Mouse (Mus musculus) liver, adult 2 months (tissue): ENCODE measurements around the gene Klhl23. TPM values are rescaled to one million over a fixed set of nuclear protein-coding genes. Genes with fewer than 3 reads are reported as not detected.
"Not testable (repeated sequence)": the region's sequence is repeated elsewhere in the genome, so short reads cannot be mapped to it uniquely, and the experiment has no call there.

Experiments used
- DNase-seq: peaks from one replicate; pipeline ENCODE4 v3.0.0-alpha.2; 2011; ENCODE audit warnings: low read depth, low spot score; ENCODE audit errors: extremely low read depth
- H3K27ac ChIP-seq: fragments of 200-500 bp; replicated peaks from 2 replicates; pipeline ENCODE4 v1.5.1; 2012; ENCODE audit warnings: low read depth, mild to moderate bottlenecking, control low read depth, inconsistent platforms, low read length; ENCODE audit not compliant: insufficient read depth
- H3K27me3 ChIP-seq: fragments of 200-500 bp; 2 replicates; pipeline ENCODE4 v1.6.1; 2012; ENCODE audit warnings: mild to moderate bottlenecking, moderate library complexity, low read length, inconsistent platforms; ENCODE audit not compliant: control insufficient read depth, insufficient read depth
- H3K36me3 ChIP-seq: fragments of 200-500 bp; 2 replicates; pipeline ENCODE4 v1.6.1; 2012; ENCODE audit warnings: low read length, inconsistent platforms; ENCODE audit not compliant: control insufficient read depth, insufficient read depth
- H3K4me1 ChIP-seq: fragments of 200-500 bp; 2 replicates; pipeline ENCODE4 v1.6.1; 2011; ENCODE audit warnings: low read length; ENCODE audit not compliant: control insufficient read depth, insufficient read depth
- H3K4me3 ChIP-seq: fragments of 200-500 bp; 2 replicates; pipeline ENCODE4 v1.5.1; 2011; ENCODE audit warnings: low read depth, mild to moderate bottlenecking, control low read depth, low read length, moderate library complexity; ENCODE audit not compliant: insufficient read depth
- H3K79me2 ChIP-seq: fragments of 200-500 bp; 2 replicates; pipeline ENCODE4 v1.6.1; 2012; ENCODE audit warnings: inconsistent platforms, mild to moderate bottlenecking, low read length, moderate library complexity; ENCODE audit not compliant: control insufficient read depth, insufficient read depth
- H3K9ac ChIP-seq: fragments of 200-500 bp; 2 replicates; pipeline ENCODE4 v1.6.1; 2012; ENCODE audit warnings: low read depth, mild to moderate bottlenecking, control low read depth, inconsistent platforms, low read length
- CTCF ChIP-seq: fragments of 200-500 bp; IDR thresholded peaks from 2 replicates; pipeline ENCODE4 v1.5.1; 2011; ENCODE audit warnings: low read depth, low read length, control low read depth
- POLR2A ChIP-seq: fragments of 200-500 bp; IDR thresholded peaks from 2 replicates; pipeline ENCODE4 v1.6.1; 2011; ENCODE audit warnings: low read length, control low read depth; ENCODE audit not compliant: insufficient read depth; ENCODE audit errors: extremely low read depth
- WGBS: fragments of 180-500 bp; shearing (Covaris S2); methylation state at CpG from one replicate; pipeline ENCODE4 v1.1.7; 2018; 5-methylcytosine and 5-hydroxymethylcytosine counted together
- polyA plus RNA-seq: library from polyadenylated mRNA; depleted of rRNA; stranded (reverse); fragments of >200 nt; gene quantifications from 2 replicates; pipeline ENCODE4 v1.2.3, GENCODE M21; 2012
- total RNA-seq: library from RNA; depleted of rRNA; stranded (reverse); fragments of >200 nt; gene quantifications from 2 replicates; pipeline ENCODE4 v1.2.3, GENCODE M21; 2014

The Klhl23 gene
- total and polyA plus RNA-seq, 2 experiments = 0.46 to 1.5 TPM

GRCm38 (mm10) chr2:69810169-69810568, 11.6 kb upstream of the Klhl23 start:
- TF ChIP-seq CTCF (no peak), POLR2A (no peak)
- Histone ChIP-seq H3K9ac (no peak overlapping the region), H3K27me3 (no peaks in the 10 kb centered on the region), H3K36me3 (no peaks in the 10 kb centered on the region), H3K4me1 (no peaks in the 10 kb centered on the region), H3K27ac (no peak overlapping the region), H3K79me2 (no peaks in the 10 kb centered on the region), H3K4me3 (no peak overlapping the region)
- DNase-seq = no peak
- WGBS = 79% methylated on average over 15 of the region's 15 CpGs

- DNase-seq, H3K9ac ChIP-seq, H3K79me2 ChIP-seq, H3K27me3 ChIP-seq, H3K36me3 ChIP-seq, H3K4me1 ChIP-seq, H3K4me3 ChIP-seq, H3K27ac ChIP-seq: not testable (repeated sequence)
- WGBS = 64% methylated on average over 7 of the region's 7 CpGs
Observed at GRCm38 (mm10) chr2:69811349-69811748, 10.4 kb upstream of the Klhl23 start.

GRCm38 (mm10) chr2:69816575-69816974, 5.2 kb upstream of the Klhl23 start:
- no peaks in the 10 kb centered on the region for H3K4me1 ChIP-seq
- no peak overlapping the region for H3K27ac ChIP-seq
- no peaks in the 10 kb centered on the region for H3K36me3 ChIP-seq
- no peak overlapping the region for H3K4me3 ChIP-seq
- DNase-seq = no peak
- H3K27me3 ChIP-seq = no peaks in the 10 kb centered on the region
- no peaks in the 10 kb centered on the region for H3K79me2 ChIP-seq
- no peak overlapping the region for H3K9ac ChIP-seq
- no peak for TF ChIP-seq CTCF
- TF ChIP-seq POLR2A = no peak
- WGBS = 55% methylated on average over 5 of the region's 5 CpGs

GRCm38 (mm10) chr2:69818350-69819085, 3.2 kb upstream of the Klhl23 start:
- H3K4me1 ChIP-seq = no peaks in the 10 kb centered on the region
- DNase-seq = no peak
- TF ChIP-seq CTCF (no peak), POLR2A (no peak)
- no peaks in the 10 kb centered on the region for H3K36me3 ChIP-seq
- H3K27me3 ChIP-seq = peaks cover 9% of the 10 kb centered on the region
- no peak overlapping the region for H3K9ac ChIP-seq
- H3K27ac ChIP-seq = no peak overlapping the region
- no peaks in the 10 kb centered on the region for H3K79me2 ChIP-seq
- no peak overlapping the region for H3K4me3 ChIP-seq
- WGBS = 82% methylated on average over 9 of the region's 9 CpGs

DNA sequence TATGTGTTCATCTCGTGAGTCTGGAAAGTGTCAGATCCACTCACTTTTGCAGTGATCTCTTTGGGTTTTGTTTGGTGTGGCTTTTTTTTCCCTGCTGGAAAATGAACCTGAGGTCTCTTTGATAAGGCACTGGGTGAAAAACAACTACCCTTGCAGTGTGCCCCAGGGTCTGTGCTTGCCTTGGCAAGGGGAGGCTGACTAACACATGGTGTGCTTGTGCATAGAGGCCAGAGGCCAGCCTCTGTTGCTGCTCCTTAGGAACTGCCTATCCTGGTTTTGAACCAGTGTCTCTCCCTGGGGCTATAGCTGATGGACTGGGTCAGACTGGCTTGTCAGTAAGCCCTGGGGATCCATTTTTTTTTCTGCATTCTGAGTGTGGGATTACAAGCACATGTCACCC, 1.5 kb upstream of the Klhl23 start:
- Histone ChIP-seq H3K4me3 (no peak overlapping the region), H3K79me2 (no peaks in the 10 kb centered on the region), H3K4me1 (no peaks in the 10 kb centered on the region), H3K27me3 (peaks cover 9% of the 10 kb centered on the region), H3K9ac (no peak overlapping the region), H3K27ac (no peak overlapping the region), H3K36me3 (no peaks in the 10 kb centered on the region)
- WGBS = 64% methylated on average over 1 of the region's 1 CpGs
- no peak for DNase-seq
- TF ChIP-seq CTCF (no peak), POLR2A (no peak)

- H3K4me3 ChIP-seq = peak overlapping the region; percentile 82
- H3K79me2 ChIP-seq = no peaks in the 10 kb centered on the region
- peaks cover 9% of the 10 kb centered on the region for H3K27me3 ChIP-seq
- no peak for DNase-seq
- no peaks in the 10 kb centered on the region for H3K36me3 ChIP-seq
- TF ChIP-seq POLR2A = no peak
- no peak for TF ChIP-seq CTCF
- no peaks in the 10 kb centered on the region for H3K4me1 ChIP-seq
- H3K27ac ChIP-seq = no peak overlapping the region
- under 1% methylated on average over 78 of the region's 80 CpGs for WGBS
- peak overlapping the region; percentile 83 for H3K9ac ChIP-seq
Observed at GRCm38 (mm10) chr2:69822361-69823128, 801 bp downstream of the Klhl23 start.
